ENCODE assay signal across 20 mouse cellular contexts in genomic region chr5:124203251-124203650, GRCm38 (mm10). TPM values are rescaled to one million over a fixed set of nuclear protein-coding genes. Genes with fewer than 3 reads are reported as not detected.
A peak's percentile ranks its signal among the peaks of the same experiment; 100 is the strongest.
DNase-seq lines count a peak whose midpoint lies in the region; ATAC-seq and TF ChIP-seq lines count a peak whose summit lies in the region.
"Had no signal": no experiment of that assay in that cellular context is flagged by ENCODE, and none has a peak within 500 bp of the region (broad histone marks: within the 10 kb centered on the region; RNA-seq: fewer than 3 reads in every experiment).

No protein-coding gene starts in this region.

- WGBS in heart, adult 2 months: 62% methylated on average over 4 of the region's 4 CpGs
- WGBS in hindbrain, embryonic 10.5 days: 88% methylated on average over 4 of the region's 4 CpGs
- WGBS in hindbrain, embryonic 13.5 days: 87% methylated on average over 4 of the region's 4 CpGs
- 78% methylated on average over 4 of the region's 4 CpGs for WGBS in lung, embryonic 15.5 days
- WGBS in small intestine, adult 2 months: 80% methylated on average over 4 of the region's 4 CpGs

- no peak overlapping the region for H3K9ac ChIP-seq in heart, adult 2 months (ENCODE audit: low read depth, low read length)
- H3K9ac ChIP-seq in hindbrain, embryonic 13.5 days: no peak overlapping the region
- no peak overlapping the region for H3K9ac ChIP-seq in lung, embryonic 15.5 days
- H3K9ac ChIP-seq: limb, embryonic 12.5 days had no signal

- DNase-seq in heart, adult 2 months: no peak
- DNase-seq in heart, postnatal 4 days: no peak
- DNase-seq in hindbrain, embryonic 10.5 days (ENCODE audit: low spot score): no peak
- DNase-seq in lung, postnatal 14 days: no peak
- DNase-seq: adrenal gland, adult 2 months; cerebellum, adult 11-12 months; cerebellum, postnatal 25 days; layer of hippocampus, adult 9-11 months; lung, adult 18-20 months; retina, postnatal 1 day; right cerebral cortex, postnatal 4 days; thymus, postnatal 36 days had no signal

- intact Hi-C loops in heart, adult 2 months (cut with DNase I): no loop called here

- 0 out of 2 replicates have a peak, but pooled peaks cover 2% of the 10 kb centered on the region for H3K79me2 ChIP-seq in heart, adult 2 months (replicated peaks; ENCODE audit: control insufficient read depth, insufficient read depth, low read length)

- peak overlapping the region; percentile 75 for H3K27ac ChIP-seq in heart, adult 2 months
- H3K27ac ChIP-seq in hindbrain, embryonic 10.5 days: peak overlapping the region; percentile 40; the same call in 1 of the 2 replicates
- no peak overlapping the region for H3K27ac ChIP-seq in hindbrain, embryonic 13.5 days
- H3K27ac ChIP-seq in lung, embryonic 15.5 days: peak overlapping the region; percentile 55
- 0 out of 2 replicates have a peak overlapping the region, but pooled peaks have one; percentile 21 for H3K27ac ChIP-seq in small intestine, adult 2 months (ENCODE audit: insufficient read depth, low read depth, low read length)
- H3K27ac ChIP-seq: limb, embryonic 12.5 days had no signal

- TF ChIP-seq CTCF in heart, adult 2 months (IDR thresholded peaks at IDR 0.05): no peak
- TF ChIP-seq CTCF in small intestine, adult 2 months (IDR thresholded peaks at IDR 0.05; ENCODE audit: extremely low read depth, insufficient read length, insufficient replicate concordance, low read depth, low read length): no peak

- H3K27me3 ChIP-seq in heart, adult 2 months (ENCODE audit: control insufficient read depth, insufficient read depth, low read length): no peaks in the 10 kb centered on the region
- H3K27me3 ChIP-seq in hindbrain, embryonic 10.5 days (ENCODE audit: insufficient read depth, poor library complexity, severe bottlenecking): no peaks in the 10 kb centered on the region
- H3K27me3 ChIP-seq in hindbrain, embryonic 13.5 days: no peaks in the 10 kb centered on the region
- no peaks in the 10 kb centered on the region for H3K27me3 ChIP-seq in lung, embryonic 15.5 days
- no peaks in the 10 kb centered on the region for H3K27me3 ChIP-seq in small intestine, adult 2 months (ENCODE audit: control insufficient read depth, insufficient read depth, low read length)
- H3K27me3 ChIP-seq: limb, embryonic 12.5 days had no signal

- no peak for TF ChIP-seq POLR2A in heart, adult 2 months (IDR thresholded peaks at IDR 0.05; ENCODE audit: insufficient read depth, low read depth, low read length)
- no peak for TF ChIP-seq POLR2A in small intestine, adult 2 months (IDR thresholded peaks at IDR 0.05; ENCODE audit: low read depth, low read length)

- H3K4me3 ChIP-seq in heart, adult 2 months: no peak overlapping the region
- H3K4me3 ChIP-seq in hindbrain, embryonic 10.5 days: no peak overlapping the region
- no peak overlapping the region for H3K4me3 ChIP-seq in hindbrain, embryonic 13.5 days
- no peak overlapping the region for H3K4me3 ChIP-seq in lung, embryonic 15.5 days
- no peak overlapping the region for H3K4me3 ChIP-seq in small intestine, adult 2 months (ENCODE audit: low read depth, low read length)
- H3K4me3 ChIP-seq: erythroblast, embryonic 14.5 days; limb, embryonic 12.5 days had no signal

- TF ChIP-seq EP300 in heart, adult 2 months (IDR thresholded peaks at IDR 0.05; ENCODE audit: insufficient read depth, low read depth, low read length): no peak

- H3K9me3 ChIP-seq in hindbrain, embryonic 10.5 days: no peaks in the 10 kb centered on the region
- no peaks in the 10 kb centered on the region for H3K9me3 ChIP-seq in hindbrain, embryonic 13.5 days
- no peaks in the 10 kb centered on the region for H3K9me3 ChIP-seq in lung, embryonic 15.5 days
- H3K9me3 ChIP-seq: limb, embryonic 12.5 days had no signal

- peaks cover 10% of the 10 kb centered on the region for H3K36me3 ChIP-seq in heart, adult 2 months (ENCODE audit: control insufficient read depth, insufficient read depth, low read length)
- H3K36me3 ChIP-seq in hindbrain, embryonic 10.5 days: 0 out of 2 replicates have a peak, but pooled peaks cover 3% of the 10 kb centered on the region
- H3K36me3 ChIP-seq in hindbrain, embryonic 13.5 days: no peaks in the 10 kb centered on the region
- no peaks in the 10 kb centered on the region for H3K36me3 ChIP-seq in lung, embryonic 15.5 days
- H3K36me3 ChIP-seq in small intestine, adult 2 months (ENCODE audit: control insufficient read depth, insufficient read depth, low read length): no peaks in the 10 kb centered on the region
- H3K36me3 ChIP-seq: limb, embryonic 12.5 days had no signal

- H3K4me2 ChIP-seq in hindbrain, embryonic 13.5 days: no peak overlapping the region
- no peak overlapping the region for H3K4me2 ChIP-seq in lung, embryonic 15.5 days
- H3K4me2 ChIP-seq: limb, embryonic 12.5 days had no signal

- H3K4me1 ChIP-seq in heart, adult 2 months (ENCODE audit: control insufficient read depth, insufficient read depth, low read length): peaks cover 65% of the 10 kb centered on the region
- H3K4me1 ChIP-seq in hindbrain, embryonic 10.5 days (replicated peaks): peaks cover 80% of the 10 kb centered on the region
- H3K4me1 ChIP-seq in hindbrain, embryonic 13.5 days (replicated peaks): peaks cover 36% of the 10 kb centered on the region
- peaks cover 84% of the 10 kb centered on the region for H3K4me1 ChIP-seq in lung, embryonic 15.5 days
- H3K4me1 ChIP-seq in small intestine, adult 2 months (ENCODE audit: control insufficient read depth, insufficient read depth, insufficient read length, low read length): peaks cover 16% of the 10 kb centered on the region

- no peak for ATAC-seq in hindbrain, embryonic 13.5 days (ENCODE audit: low FRiP score)
- no peak for ATAC-seq in lung, embryonic 15.5 days (ENCODE audit: borderline replicate concordance, extremely low read depth, low FRiP score, low TSS enrichment)
- ATAC-seq: forebrain, embryonic 16.5 days; hindbrain, embryonic 16.5 days; midbrain, embryonic 16.5 days had no signal

RNA-seq across cellular contexts. Expression of gene Pitpnm2, which starts 46.3 kb away (rescaled TPM):
- 10 to 100 TPM; 40.1 TPM for total RNA-seq in heart, adult 2 months (2021)
- 34.9 and 37.7 TPM in 2 replicates for polyA plus RNA-seq in heart, adult 2 months (2012; rRNA removed)
- total RNA-seq in heart, postnatal 4 days (2021): 10 to 100 TPM; 45.9 to 52.2 TPM
- 3.2 and 3.6 TPM in 2 replicates for polyA plus RNA-seq in hindbrain, embryonic 10.5 days (2016; fragmentation: Nextera tagmentation; extraction: Ambion mirVana)
- 7.4 and 8.3 TPM in 2 replicates for polyA plus RNA-seq in hindbrain, embryonic 13.5 days (2015; fragmentation: Nextera tagmentation; extraction: Ambion mirVana)
- 6.2 and 6.7 TPM in 2 replicates for polyA plus RNA-seq in lung, embryonic 15.5 days (2015; fragmentation: Nextera tagmentation; extraction: Ambion mirVana)
- 19.5 and 19.6 TPM in 2 replicates for polyA plus RNA-seq in small intestine, adult 2 months (2012; rRNA removed)
